Mouse (Mus musculus): Measurements from ENCODE around the gene Lyzl4. TPM values are rescaled to one million over a fixed set of nuclear protein-coding genes. Genes with fewer than 3 reads are reported as not detected.

The Lyzl4 gene
- polyA plus RNA-seq, 1 experiment from 2014 or later, result not detected

DNA sequence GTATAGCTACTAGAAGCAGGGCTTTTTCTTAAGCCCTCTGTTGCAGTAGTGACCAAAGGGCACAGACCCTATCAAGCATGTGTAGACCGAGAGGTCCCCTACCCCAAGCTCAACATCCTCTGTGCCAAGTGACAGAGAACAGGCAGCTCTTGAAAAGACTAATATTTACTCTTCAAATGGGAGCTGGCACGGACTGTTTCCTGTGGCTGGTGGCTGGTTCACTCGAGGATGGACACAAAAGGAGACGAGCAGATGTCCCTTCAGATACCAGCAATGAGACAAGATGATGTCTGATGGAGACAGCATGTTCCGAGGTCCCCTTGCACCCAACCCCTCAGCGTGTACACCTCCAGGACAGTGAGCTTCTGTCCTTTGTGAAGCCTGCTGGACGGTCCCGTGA lies 35.6 kb upstream of the Lyzl4 start:
- 0 out of 2 replicates have a peak, but pooled peaks cover 2% of the 10 kb centered on the region for H3K36me3 ChIP-seq (ENCODE audit: insufficient read depth)
- ATAC-seq (ENCODE audit: insufficient read depth), result no peak
- H3K9ac ChIP-seq, result no peak overlapping the region
- WGBS, result 25% methylated on average over 8 of the region's 8 CpGs
- peak; percentile 50 for DNase-seq
- H3K27ac ChIP-seq (ENCODE audit: low read depth), result no peak overlapping the region
- no peak overlapping the region for H3K4me3 ChIP-seq (ENCODE audit: low read depth, low read length)
- peaks cover 9% of the 10 kb centered on the region; the same call in 1 of the 2 replicates for H3K4me1 ChIP-seq (ENCODE audit: insufficient read depth)
- H3K9me3 ChIP-seq (ENCODE audit: low read depth, low read length), result no peaks in the 10 kb centered on the region
- H3K4me2 ChIP-seq, result no peak overlapping the region
- no peaks in the 10 kb centered on the region for H3K27me3 ChIP-seq (ENCODE audit: insufficient read depth, low read length)
- no peak for TF ChIP-seq CTCF (IDR thresholded peaks at IDR 0.05; ENCODE audit: low read depth)

DNA sequence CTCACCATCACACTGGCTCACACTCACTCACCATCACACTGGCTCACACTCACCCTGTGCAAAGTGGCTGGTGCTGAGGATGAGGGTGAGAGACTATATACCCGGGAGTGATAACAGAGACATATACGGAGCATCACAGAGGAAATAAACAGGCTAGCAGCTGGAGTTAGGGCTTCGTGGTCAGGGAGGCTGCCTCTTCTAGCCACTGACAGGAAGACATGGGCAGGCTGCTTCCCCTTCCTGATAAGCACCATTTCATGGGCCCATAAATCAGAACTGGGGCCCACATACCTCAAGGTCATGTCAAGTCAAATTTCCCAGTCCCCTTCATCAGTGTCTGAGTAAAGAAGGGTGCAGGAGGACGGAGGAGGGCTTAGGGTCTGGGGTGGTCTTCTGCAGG lies 35.2 kb upstream of the Lyzl4 start:
- no peak overlapping the region for H3K4me3 ChIP-seq (ENCODE audit: low read depth, low read length)
- no peak for TF ChIP-seq CTCF (IDR thresholded peaks at IDR 0.05; ENCODE audit: low read depth)
- H3K27ac ChIP-seq (ENCODE audit: low read depth), result no peak overlapping the region
- no peak overlapping the region for H3K4me2 ChIP-seq
- 30% methylated on average over 4 of the region's 4 CpGs for WGBS
- no peak for ATAC-seq (ENCODE audit: insufficient read depth)
- DNase-seq, result no peak
- no peaks in the 10 kb centered on the region for H3K9me3 ChIP-seq (ENCODE audit: low read depth, low read length)
- no peaks in the 10 kb centered on the region for H3K27me3 ChIP-seq (ENCODE audit: insufficient read depth, low read length)
- peaks cover 13% of the 10 kb centered on the region for H3K4me1 ChIP-seq (ENCODE audit: insufficient read depth)
- no peak overlapping the region for H3K9ac ChIP-seq
- H3K36me3 ChIP-seq (ENCODE audit: insufficient read depth), result no peaks in the 10 kb centered on the region

DNA sequence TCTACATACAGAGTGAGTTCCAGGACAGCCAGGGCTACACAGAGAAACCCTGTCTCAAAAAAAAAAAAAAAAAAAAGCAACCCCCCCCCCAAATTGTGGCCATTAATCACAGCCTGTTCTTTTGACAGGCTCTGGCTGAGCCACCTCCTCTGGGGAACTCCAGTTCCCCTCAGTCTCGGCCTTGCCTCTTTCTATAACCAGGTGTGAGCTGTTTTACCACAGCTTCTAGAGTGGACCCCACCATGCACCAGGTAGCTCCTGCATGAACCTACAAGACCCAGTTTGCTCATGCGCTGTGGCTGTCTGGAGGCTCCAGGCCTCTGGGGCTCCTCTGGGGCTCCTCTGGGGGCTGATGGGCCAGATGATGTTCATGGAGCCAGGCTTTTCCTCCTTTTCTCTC lies 33.7 kb upstream of the Lyzl4 start:
- H3K9ac ChIP-seq, result no peak overlapping the region
- H3K4me1 ChIP-seq (ENCODE audit: insufficient read depth), result peaks cover 16% of the 10 kb centered on the region
- H3K4me3 ChIP-seq (ENCODE audit: low read depth, low read length), result no peak overlapping the region
- ATAC-seq (ENCODE audit: insufficient read depth) (no peak), DNase-seq (no peak)
- H3K4me2 ChIP-seq, result no peak overlapping the region
- H3K36me3 ChIP-seq (ENCODE audit: insufficient read depth), result no peaks in the 10 kb centered on the region
- WGBS, result 76% methylated on average over 2 of the region's 2 CpGs
- peaks cover 2% of the 10 kb centered on the region; the same call in 1 of the 2 replicates for H3K27me3 ChIP-seq (ENCODE audit: insufficient read depth, low read length)
- TF ChIP-seq CTCF (IDR thresholded peaks at IDR 0.05; ENCODE audit: low read depth), result no peak
- no peak overlapping the region for H3K27ac ChIP-seq (ENCODE audit: low read depth)
- no peaks in the 10 kb centered on the region for H3K9me3 ChIP-seq (ENCODE audit: low read depth, low read length)

- H3K9me3 ChIP-seq (ENCODE audit: low read depth, low read length), result no peaks in the 10 kb centered on the region
- no peak for ATAC-seq (ENCODE audit: insufficient read depth)
- no peak for DNase-seq
- H3K4me1 ChIP-seq (ENCODE audit: insufficient read depth), result peaks cover 16% of the 10 kb centered on the region
- TF ChIP-seq CTCF (IDR thresholded peaks at IDR 0.05; ENCODE audit: low read depth), result no peak
- no peak overlapping the region for H3K4me3 ChIP-seq (ENCODE audit: low read depth, low read length)
- peaks cover 8% of the 10 kb centered on the region; the same call in 1 of the 2 replicates for H3K27me3 ChIP-seq (ENCODE audit: insufficient read depth, low read length)
- H3K4me2 ChIP-seq, result no peak overlapping the region
- H3K27ac ChIP-seq (ENCODE audit: low read depth), result no peak overlapping the region
- H3K9ac ChIP-seq, result no peak overlapping the region
- 73% methylated on average over 9 of the region's 9 CpGs for WGBS
- no peaks in the 10 kb centered on the region for H3K36me3 ChIP-seq (ENCODE audit: insufficient read depth)
These were observed 33.1 kb upstream of the Lyzl4 start for GRCm38 (mm10) chr9:121675011-121675410.

GRCm38 (mm10) chr9:121673716-121674115 lies 31.8 kb upstream of the Lyzl4 start:
- Histone ChIP-seq H3K9ac (no peak overlapping the region), H3K36me3 (ENCODE audit: insufficient read depth) (no peaks in the 10 kb centered on the region), H3K4me3 (ENCODE audit: low read depth, low read length) (no peak overlapping the region), H3K27ac (ENCODE audit: low read depth) (no peak overlapping the region), H3K4me1 (ENCODE audit: insufficient read depth) (peaks cover 16% of the 10 kb centered on the region), H3K4me2 (no peak overlapping the region), H3K27me3 (ENCODE audit: insufficient read depth, low read length) (peaks cover 19% of the 10 kb centered on the region; the same call in 1 of the 2 replicates), H3K9me3 (ENCODE audit: low read depth, low read length) (no peaks in the 10 kb centered on the region)
- no peak for TF ChIP-seq CTCF (IDR thresholded peaks at IDR 0.05; ENCODE audit: low read depth)
- DNase-seq (no peak), ATAC-seq (ENCODE audit: insufficient read depth) (no peak)
- 86% methylated on average over 5 of the region's 5 CpGs for WGBS

GRCm38 (mm10) chr9:121672311-121672710 lies 30.4 kb upstream of the Lyzl4 start:
- Histone ChIP-seq H3K9ac (no peak overlapping the region), H3K4me1 (ENCODE audit: insufficient read depth) (peaks cover 9% of the 10 kb centered on the region), H3K27me3 (ENCODE audit: insufficient read depth, low read length) (peaks cover 22% of the 10 kb centered on the region), H3K9me3 (ENCODE audit: low read depth, low read length) (no peaks in the 10 kb centered on the region), H3K4me2 (no peak overlapping the region), H3K27ac (ENCODE audit: low read depth) (no peak overlapping the region), H3K36me3 (ENCODE audit: insufficient read depth) (no peaks in the 10 kb centered on the region), H3K4me3 (ENCODE audit: low read depth, low read length) (no peak overlapping the region)
- 29% methylated on average over 5 of the region's 5 CpGs for WGBS
- TF ChIP-seq CTCF (IDR thresholded peaks at IDR 0.05; ENCODE audit: low read depth), result no peak
- ATAC-seq (ENCODE audit: insufficient read depth) (peak; percentile 36; the same call in 1 of the 2 replicates), DNase-seq (peak; percentile 44)

DNA sequence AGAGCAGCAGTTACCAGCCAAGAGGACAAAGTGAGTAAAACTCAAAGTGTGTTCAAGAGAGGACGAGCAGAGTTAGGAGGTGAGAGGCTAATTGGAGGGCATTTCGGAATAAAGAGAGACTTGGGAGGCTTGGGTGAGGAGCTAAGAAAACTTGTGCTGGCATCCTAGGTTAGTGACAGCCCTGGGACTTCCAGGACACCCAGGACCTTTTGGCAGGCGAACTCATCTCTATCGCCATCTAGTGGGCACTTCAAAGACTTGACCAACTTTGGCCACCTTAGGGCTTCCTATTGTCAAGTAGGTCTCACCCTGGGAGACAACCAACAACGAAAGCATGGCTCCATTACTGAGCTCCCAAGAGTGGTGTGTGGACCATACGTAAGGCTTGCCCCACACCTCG lies 29.4 kb upstream of the Lyzl4 start:
- Histone ChIP-seq H3K9ac (no peak overlapping the region), H3K4me2 (no peak overlapping the region), H3K27ac (ENCODE audit: low read depth) (no peak overlapping the region), H3K36me3 (ENCODE audit: insufficient read depth) (no peaks in the 10 kb centered on the region), H3K9me3 (ENCODE audit: low read depth, low read length) (no peaks in the 10 kb centered on the region), H3K4me1 (ENCODE audit: insufficient read depth) (peaks cover 8% of the 10 kb centered on the region), H3K4me3 (ENCODE audit: low read depth, low read length) (no peak overlapping the region), H3K27me3 (ENCODE audit: insufficient read depth, low read length) (peaks cover 22% of the 10 kb centered on the region)
- WGBS, result 35% methylated on average over 7 of the region's 7 CpGs
- 0 out of 2 replicates have a peak, but pooled peaks have one; percentile 4 for ATAC-seq (ENCODE audit: insufficient read depth)
- peak; percentile 85 for DNase-seq
- TF ChIP-seq CTCF (IDR thresholded peaks at IDR 0.05; ENCODE audit: low read depth), result peak; percentile 73
